Mouse (Mus musculus) forebrain, embryonic 12.5 days (tissue): ENCODE measurements around the gene Mllt10. TPM values are rescaled to one million over a fixed set of nuclear protein-coding genes. Genes with fewer than 3 reads are reported as not detected.
A peak's percentile ranks its signal among the peaks of the same experiment; 100 is the strongest.

ENCODE experiments used
- ATAC-seq: fragments of 200-750 bp; cut with Nextera tagmentation; 2 replicates; pipeline ENCODE4 v1.8.0; 2017; ENCODE audit warnings: moderate TSS enrichment; ENCODE audit not compliant: low FRiP score
- H3K27ac ChIP-seq: fragments of 300-500 bp; sonication (generic); 2 replicates; pipeline ENCODE4 v1.5.1; 2016; ENCODE audit warnings: mild to moderate bottlenecking
- H3K27me3 ChIP-seq: fragments of 300-500 bp; sonication (generic); 2 replicates; pipeline ENCODE4 v1.6.1; 2016; ENCODE audit warnings: mild to moderate bottlenecking
- H3K36me3 ChIP-seq: fragments of 300-500 bp; sonication (generic); replicated peaks from 2 replicates; pipeline ENCODE4 v1.6.1; 2016; ENCODE audit warnings: mild to moderate bottlenecking
- H3K4me1 ChIP-seq: fragments of 300-500 bp; sonication (generic); 2 replicates; pipeline ENCODE4 v1.6.1; 2016
- H3K4me2 ChIP-seq: fragments of 300-500 bp; sonication (generic); 2 replicates; pipeline ENCODE4 v1.6.1; 2016; ENCODE audit warnings: mild to moderate bottlenecking, moderate library complexity
- H3K4me3 ChIP-seq: fragments of 300-500 bp; sonication (generic); replicated peaks from 2 replicates; pipeline ENCODE4 v1.5.1; 2016; ENCODE audit warnings: mild to moderate bottlenecking
- H3K9ac ChIP-seq: fragments of 300-500 bp; sonication (generic); 2 replicates; pipeline ENCODE4 v1.6.1; 2016; ENCODE audit warnings: mild to moderate bottlenecking
- H3K9me3 ChIP-seq: fragments of 300-500 bp; sonication (generic); 2 replicates; pipeline ENCODE4 v1.6.1; 2016
- WGBS: fragments of 180-500 bp; shearing (Covaris S2); methylation state at CpG from one replicate; pipeline ENCODE4 v1.1.7; 2016; 5-methylcytosine and 5-hydroxymethylcytosine counted together
- polyA plus RNA-seq: library from polyadenylated mRNA; unstranded; fragments of >200 nt; fragmentation: Nextera tagmentation; extraction: Ambion mirVana; gene quantifications from 2 replicates; pipeline ENCODE4 v1.2.1, GENCODE M21; 2016

The Mllt10 gene
- polyA plus RNA-seq, 1 experiment from 2014 or later: 76.8 TPM

DNA sequence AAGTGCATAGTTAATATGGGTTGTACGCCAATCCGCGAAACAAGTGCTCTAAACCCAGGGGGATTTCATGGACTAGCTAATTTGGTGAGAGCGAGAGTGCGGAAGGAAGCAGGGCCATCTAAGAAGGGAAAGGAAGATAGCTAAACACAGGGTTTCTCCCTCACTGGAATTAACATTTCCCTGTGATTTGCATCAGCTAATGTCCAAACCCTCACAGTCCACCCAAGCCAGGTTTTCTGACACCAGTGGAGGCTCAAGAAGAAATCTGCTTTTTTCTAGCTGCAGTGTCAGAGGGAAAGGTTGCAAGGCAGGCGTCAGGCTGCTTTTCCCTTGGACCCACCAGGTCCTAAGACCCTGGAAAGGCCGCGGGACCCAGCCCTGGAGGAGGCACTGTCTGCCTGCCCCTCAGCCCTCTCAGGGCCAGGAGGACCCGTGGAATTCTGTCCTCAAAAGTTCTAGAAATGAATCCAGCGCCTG lies 16.1 kb upstream of the Mllt10 start:
- Histone ChIP-seq H3K9me3 (no peaks in the 10 kb centered on the region), H3K9ac (peak overlapping the region; percentile 90), H3K36me3 (no peaks in the 10 kb centered on the region; the same call in 1 of the 2 replicates), H3K27ac (peak overlapping the region; percentile 98), H3K27me3 (no peaks in the 10 kb centered on the region), H3K4me3 (peak overlapping the region; percentile 100), H3K4me2 (peak overlapping the region; percentile 85), H3K4me1 (peaks cover 83% of the 10 kb centered on the region)
- ATAC-seq: no peak
- 13% methylated on average over 10 of the region's 10 CpGs for WGBS

DNA sequence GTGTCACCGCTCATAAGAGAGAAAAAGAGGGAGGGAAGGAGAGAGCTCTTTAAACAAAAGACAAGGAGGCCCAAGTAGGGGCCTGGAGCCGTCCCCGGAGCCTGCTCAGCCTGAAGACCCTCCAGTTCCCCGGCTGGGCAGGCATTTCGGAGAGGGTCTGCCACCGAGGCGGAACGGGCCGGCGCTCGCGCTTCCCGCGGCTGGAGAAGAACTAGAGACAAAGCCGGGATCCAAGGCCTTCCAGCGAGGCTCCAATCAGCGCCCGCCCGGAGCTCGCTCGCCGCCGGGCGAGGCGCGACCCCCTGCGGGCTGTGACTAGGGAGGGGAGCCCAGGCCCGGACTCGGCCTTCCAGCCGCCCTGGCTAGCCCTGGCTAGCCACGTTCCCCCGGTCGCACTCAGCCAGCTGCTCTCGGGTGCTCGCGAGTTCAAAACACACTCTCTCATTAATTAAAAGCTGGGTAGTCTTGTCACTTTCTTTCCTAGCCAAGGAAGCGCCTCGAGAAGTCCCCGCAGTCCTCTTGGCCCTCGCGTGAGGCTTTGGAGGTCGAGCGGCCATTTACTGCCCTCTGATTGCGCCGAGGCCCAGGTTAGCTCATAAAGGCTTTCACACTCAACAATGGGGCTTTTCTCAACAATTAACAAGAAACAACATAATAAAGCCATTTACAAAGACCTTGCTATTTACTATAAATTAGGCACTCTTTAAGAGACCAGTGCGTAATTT lies 15.3 kb upstream of the Mllt10 start:
- ATAC-seq: peak; percentile 55
- Histone ChIP-seq H3K4me2 (peak overlapping the region; percentile 85), H3K9ac (peak overlapping the region; percentile 90), H3K4me3 (peak overlapping the region; percentile 100), H3K36me3 (no peaks in the 10 kb centered on the region; the same call in 1 of the 2 replicates), H3K9me3 (no peaks in the 10 kb centered on the region), H3K4me1 (peaks cover 78% of the 10 kb centered on the region), H3K27ac (peak overlapping the region; percentile 98), H3K27me3 (no peaks in the 10 kb centered on the region)
- WGBS: under 1% methylated on average over 46 of the region's 46 CpGs

DNA sequence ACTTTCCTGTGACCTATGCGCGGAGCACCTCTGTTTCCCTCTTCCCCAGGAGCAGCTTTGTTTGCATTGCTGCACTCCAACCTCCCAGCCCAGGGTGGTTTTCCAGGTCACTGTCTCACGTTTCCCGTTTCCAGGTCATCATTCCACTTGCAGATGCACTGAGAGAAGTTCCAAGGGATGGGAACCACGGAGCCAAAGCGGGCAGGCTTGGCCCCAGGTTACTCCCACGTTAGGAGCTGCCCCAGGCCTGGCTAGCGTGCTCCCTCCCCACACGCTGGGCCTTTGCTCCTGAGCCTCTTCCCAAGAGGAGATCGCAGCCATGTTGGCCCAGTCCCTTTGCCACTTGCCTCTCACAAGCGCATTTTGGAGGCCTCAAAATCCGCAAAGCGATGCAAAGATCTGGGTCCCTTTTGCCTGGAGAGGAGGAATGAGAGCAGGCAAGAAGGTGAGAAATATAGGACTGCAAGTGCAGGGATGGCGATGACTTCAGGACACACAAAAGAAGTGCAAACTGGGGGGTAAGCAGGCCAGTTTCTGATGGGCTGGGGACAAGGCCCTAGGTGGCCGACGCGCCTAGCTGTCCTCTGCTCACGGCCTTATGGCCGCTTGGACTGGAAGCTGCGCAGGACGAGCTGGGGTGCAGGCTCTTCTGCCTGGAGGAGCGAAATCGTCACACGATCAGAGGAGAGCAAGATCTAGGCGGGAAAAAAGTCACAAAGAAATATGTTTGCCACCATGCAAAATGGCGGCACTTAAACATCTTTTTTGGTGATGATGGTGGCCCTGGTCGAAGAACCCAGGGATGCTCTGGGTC lies 14.5 kb upstream of the Mllt10 start:
- Histone ChIP-seq H3K27ac (peak overlapping the region; percentile 98), H3K4me2 (peak overlapping the region; percentile 85), H3K4me1 (peaks cover 71% of the 10 kb centered on the region), H3K27me3 (no peaks in the 10 kb centered on the region), H3K9ac (peak overlapping the region; percentile 90), H3K4me3 (peak overlapping the region; percentile 100), H3K36me3 (no peaks in the 10 kb centered on the region; the same call in 1 of the 2 replicates), H3K9me3 (no peaks in the 10 kb centered on the region)
- ATAC-seq: peak; percentile 45
- WGBS: 2% methylated on average over 27 of the region's 27 CpGs

DNA sequence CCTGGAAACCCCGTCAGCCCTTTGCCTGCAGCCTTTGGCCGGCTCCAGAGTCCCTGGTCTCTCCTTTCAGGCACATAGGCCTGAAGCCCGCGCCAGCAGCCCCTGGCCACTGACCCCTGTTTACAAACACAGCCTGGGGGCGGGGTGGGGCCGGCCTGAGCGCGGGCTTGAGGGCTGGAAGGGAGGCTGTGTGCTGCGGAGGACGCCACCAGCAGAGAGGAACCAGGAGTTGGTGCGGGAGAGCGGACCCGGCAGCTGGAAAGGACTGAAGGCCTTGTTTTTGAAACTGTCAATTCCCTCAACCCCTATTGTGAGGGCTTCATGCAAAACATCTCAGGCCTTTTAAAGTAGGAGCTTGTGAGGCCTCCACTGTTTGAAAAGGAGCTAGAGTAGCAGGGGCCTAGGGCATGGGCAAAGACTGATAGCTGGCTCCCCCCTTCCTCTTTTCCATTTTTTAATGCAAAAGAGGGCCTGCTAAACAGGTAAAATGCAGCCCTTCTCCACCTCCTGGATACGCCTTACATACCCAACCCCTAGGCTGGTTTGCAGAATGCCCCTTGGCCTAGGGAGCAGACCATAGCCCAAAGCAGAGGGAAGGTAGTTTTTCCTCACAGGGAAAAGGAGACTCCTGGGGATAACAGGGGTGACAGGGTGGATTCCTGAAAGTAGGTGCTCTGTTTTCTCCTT lies 13.7 kb upstream of the Mllt10 start:
- H3K27ac ChIP-seq: peak overlapping the region; percentile 98
- under 1% methylated on average over 14 of the region's 14 CpGs for WGBS

DNA sequence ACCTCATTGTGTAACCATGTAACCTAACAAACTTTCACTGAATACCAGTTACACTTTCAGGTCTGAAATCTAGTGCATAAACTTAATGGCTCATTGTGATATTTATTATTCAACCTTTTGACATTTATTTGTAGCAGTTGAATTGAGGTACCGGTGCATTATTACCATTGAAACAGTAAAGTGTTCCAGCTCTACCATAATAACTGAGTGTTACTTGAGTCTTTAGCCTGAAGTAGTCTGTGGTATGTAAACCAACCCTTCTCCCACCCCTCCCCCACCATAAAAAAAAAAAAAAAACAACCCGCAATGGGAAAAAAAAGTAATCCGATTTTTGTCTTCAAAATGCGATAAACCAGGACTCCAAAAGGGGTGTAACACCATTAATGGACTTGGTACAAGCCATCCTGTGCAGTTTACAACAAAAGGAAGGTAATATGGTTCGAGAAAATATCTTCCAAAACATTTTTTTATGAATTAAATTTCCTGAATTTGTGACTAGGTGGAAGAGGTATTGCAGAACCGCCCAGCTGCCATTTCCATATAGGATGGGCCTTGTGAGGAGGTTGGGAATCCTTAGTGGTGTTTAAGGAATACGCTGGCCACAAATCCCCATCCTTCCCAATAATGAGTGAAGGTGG lies 9.8 kb upstream of the Mllt10 start:
- no peaks in the 10 kb centered on the region for H3K9me3 ChIP-seq
- no peaks in the 10 kb centered on the region; the same call in 1 of the 2 replicates for H3K36me3 ChIP-seq
- under 1% methylated on average over 7 of the region's 7 CpGs for WGBS
- H3K27ac ChIP-seq: peak overlapping the region; percentile 100
- H3K9ac ChIP-seq: peak overlapping the region; percentile 100
- peaks cover 45% of the 10 kb centered on the region for H3K4me1 ChIP-seq
- peak overlapping the region; percentile 100 for H3K4me3 ChIP-seq
- H3K27me3 ChIP-seq: no peaks in the 10 kb centered on the region
- ATAC-seq: no peak
- peak overlapping the region; percentile 85 for H3K4me2 ChIP-seq

More for the DNA sequence above, 13.7 kb upstream of the Mllt10 start:
- Histone ChIP-seq H3K4me2 (peak overlapping the region; percentile 85), H3K36me3 (no peaks in the 10 kb centered on the region; the same call in 1 of the 2 replicates), H3K4me3 (peak overlapping the region; percentile 100), H3K9me3 (no peaks in the 10 kb centered on the region), H3K4me1 (peaks cover 69% of the 10 kb centered on the region), H3K27me3 (no peaks in the 10 kb centered on the region), H3K9ac (peak overlapping the region; percentile 90)
- peak; percentile 91 for ATAC-seq

DNA sequence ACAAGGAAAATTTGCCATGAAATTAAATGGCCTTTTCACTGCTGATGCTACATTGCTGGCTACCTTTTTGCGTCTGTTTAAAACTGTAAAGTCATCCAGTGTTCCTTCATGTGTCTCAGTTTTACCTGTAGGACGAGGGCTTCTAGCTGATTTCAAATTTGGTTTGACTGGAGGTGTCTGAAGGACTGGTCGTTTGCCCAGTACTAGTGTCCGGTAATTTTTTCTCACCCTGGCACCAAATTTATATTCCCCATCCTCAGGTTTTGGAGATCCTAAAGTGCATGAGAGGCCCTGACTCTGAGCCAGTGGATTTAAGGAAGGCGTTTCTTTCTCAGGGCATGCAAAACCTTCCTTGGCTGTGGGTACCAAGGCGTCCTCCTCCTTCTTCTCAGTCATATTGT lies 9.3 kb upstream of the Mllt10 start:
- Histone ChIP-seq H3K27me3 (no peaks in the 10 kb centered on the region), H3K36me3 (no peaks in the 10 kb centered on the region), H3K9ac (peak overlapping the region; percentile 100), H3K4me2 (peak overlapping the region; percentile 85), H3K27ac (peak overlapping the region; percentile 100), H3K4me3 (peak overlapping the region; percentile 100), H3K4me1 (peaks cover 44% of the 10 kb centered on the region), H3K9me3 (no peaks in the 10 kb centered on the region)
- WGBS: 3% methylated on average over 6 of the region's 6 CpGs
- no peak for ATAC-seq

DNA sequence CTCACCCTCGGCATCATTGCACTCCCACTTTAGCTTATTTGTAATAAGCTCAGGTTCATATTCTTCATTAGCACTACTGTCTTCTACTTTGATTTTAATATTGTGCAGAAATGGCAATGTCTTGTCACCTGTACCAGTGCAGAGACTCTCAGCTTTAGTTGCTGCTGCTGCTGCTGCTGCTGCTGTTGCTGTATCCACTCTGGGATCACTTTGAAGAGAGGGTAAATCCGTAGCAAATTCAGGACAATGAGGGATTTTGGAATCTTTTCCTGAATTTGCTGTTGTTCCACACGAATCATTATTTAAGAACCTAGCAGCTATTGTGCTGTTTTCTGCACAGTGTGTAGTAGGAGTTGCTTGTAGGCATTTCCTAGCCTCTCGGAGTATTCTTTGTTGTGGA lies 8.9 kb upstream of the Mllt10 start:
- 0% methylated on average over 4 of the region's 4 CpGs for WGBS
- H3K4me1 ChIP-seq: peaks cover 43% of the 10 kb centered on the region

DNA sequence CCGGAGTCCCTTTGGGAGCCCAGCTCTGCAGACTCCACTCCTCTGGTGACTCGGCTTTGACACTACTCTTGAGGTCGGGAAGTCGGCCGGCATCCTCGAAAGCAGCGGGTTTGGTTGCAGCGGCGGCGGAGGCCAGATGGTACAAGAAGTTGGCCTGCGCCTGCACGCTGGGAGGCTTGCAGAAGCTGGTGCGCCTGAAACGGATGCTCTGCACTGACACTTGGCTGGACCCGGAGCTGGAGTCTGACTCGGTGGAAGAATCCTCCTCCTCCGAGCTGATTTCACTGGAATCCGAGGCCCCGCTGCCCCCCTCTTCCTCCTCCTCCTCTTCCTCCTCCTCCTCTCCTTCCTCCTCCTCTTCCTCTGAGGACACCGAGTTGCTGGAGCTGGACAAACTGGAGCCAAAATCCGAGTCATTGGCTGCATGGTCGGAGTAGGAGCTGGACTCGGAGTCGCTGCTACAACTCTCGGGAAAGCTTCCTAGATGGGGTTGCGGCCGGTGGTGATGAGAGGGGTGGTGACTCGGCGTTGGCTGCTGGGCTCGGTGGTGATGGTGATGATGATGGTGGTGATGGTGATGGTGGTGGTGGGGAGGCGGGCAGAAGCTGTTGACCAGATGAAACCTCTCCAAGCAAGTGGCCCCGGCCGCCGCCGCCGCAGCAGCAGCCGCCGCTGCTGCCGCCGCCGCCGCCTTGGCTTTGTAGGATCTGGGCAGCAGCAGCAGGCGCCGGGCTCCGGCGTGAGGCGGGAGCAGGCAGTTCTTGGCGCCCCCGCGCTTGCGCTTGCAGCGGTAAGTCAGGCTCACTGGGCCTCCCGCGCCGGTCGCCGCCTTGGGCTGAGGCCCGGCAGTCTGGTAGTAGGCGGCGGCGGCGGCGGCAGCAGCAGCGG lies 8.0 kb upstream of the Mllt10 start:
- no peak for ATAC-seq
- Histone ChIP-seq H3K4me1 (peaks cover 44% of the 10 kb centered on the region), H3K9me3 (no peaks in the 10 kb centered on the region), H3K4me2 (peak overlapping the region; percentile 85), H3K27me3 (no peaks in the 10 kb centered on the region), H3K27ac (peak overlapping the region; percentile 100), H3K4me3 (peak overlapping the region; percentile 100), H3K9ac (peak overlapping the region; percentile 100), H3K36me3 (no peaks in the 10 kb centered on the region)
- WGBS: under 1% methylated on average over 60 of the region's 64 CpGs

More for the DNA sequence above, 8.9 kb upstream of the Mllt10 start:
- Histone ChIP-seq H3K27ac (peak overlapping the region; percentile 100), H3K9me3 (no peaks in the 10 kb centered on the region), H3K4me2 (peak overlapping the region; percentile 85), H3K36me3 (no peaks in the 10 kb centered on the region), H3K4me3 (peak overlapping the region; percentile 100), H3K27me3 (no peaks in the 10 kb centered on the region), H3K9ac (peak overlapping the region; percentile 100)
- no peak for ATAC-seq

DNA sequence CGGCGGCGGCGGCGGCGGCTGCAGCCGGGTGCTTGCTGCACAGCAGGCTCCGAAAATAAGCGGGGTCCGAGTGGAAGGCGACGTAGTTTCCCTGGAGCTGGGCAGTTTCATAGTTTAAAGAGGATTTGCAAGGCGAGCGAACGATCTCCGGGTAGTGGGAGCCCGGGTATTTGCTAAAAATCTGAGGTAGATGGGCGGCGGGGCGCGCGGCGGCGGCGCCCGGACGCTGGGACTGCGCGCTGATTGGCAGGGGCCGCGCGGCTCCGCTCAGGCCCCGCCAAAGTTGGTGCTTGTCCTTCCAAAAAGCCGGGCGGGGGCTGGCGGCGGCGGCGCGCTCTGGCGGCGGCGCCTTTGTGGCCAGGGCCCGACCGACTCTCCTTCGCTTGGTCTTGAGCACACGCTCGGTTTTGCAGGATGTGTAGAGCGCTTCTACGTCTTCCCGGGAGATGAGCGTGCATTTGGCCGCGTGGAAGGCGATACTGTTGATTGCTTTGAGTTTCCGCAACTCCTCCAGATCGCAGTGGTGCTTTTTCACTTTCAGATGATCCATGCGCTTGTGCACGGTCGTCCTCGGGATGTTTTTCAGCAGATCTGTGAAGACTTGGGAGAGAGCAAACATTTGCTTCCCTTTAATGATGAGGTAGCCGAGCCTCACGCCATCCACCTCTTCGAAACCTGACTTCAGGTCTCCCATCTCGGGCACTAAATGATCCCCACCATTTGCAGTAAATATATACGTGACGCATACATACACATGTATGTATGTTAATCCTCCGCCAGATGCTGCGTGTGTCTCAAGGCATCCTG lies 7.2 kb upstream of the Mllt10 start:
- Histone ChIP-seq H3K4me2 (peak overlapping the region; percentile 85), H3K27ac (peak overlapping the region; percentile 100), H3K36me3 (no peaks in the 10 kb centered on the region), H3K27me3 (no peaks in the 10 kb centered on the region), H3K9me3 (no peaks in the 10 kb centered on the region), H3K4me3 (peak overlapping the region; percentile 100), H3K9ac (peak overlapping the region; percentile 100), H3K4me1 (peaks cover 42% of the 10 kb centered on the region)
- peak; percentile 60 for ATAC-seq
- under 1% methylated on average over 70 of the region's 70 CpGs for whole genome bisulfite sequencing

DNA sequence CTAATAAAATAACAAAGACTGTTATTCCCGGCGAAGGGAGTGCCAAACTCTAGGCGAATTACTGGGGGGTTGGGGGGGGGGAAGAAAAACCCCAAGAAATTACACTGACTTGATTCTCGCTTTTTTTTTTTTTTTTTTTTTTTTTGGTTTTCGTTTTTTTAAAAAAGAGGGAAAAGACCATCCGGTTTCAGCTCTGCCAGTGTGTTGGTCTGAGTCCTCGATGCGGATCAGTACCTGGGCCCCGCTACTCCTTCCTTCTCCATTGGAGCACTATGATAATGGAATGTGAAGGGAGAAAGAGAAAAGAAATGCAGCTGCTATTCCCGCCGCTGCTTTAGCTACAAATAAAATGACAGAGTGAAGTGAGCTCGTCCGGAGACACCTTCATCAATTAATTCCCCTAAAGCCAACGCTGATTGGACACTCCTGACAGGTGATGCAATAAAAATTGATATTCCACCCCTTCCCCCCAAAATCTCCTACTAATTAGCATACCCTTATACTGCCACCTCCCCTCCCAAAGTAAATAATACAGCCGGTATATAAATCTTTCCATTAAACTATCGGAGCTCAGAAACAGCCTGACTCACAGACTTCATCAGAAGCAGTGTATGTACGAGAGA lies 6.5 kb upstream of the Mllt10 start, which contains the start of gene Skida1:
Gene Skida1, minus strand, starts transcription at position 599 of the 623 bp plus-strand sequence.
- Histone ChIP-seq H3K27me3 (no peaks in the 10 kb centered on the region), H3K27ac (peak within 1 kb of the TSS; percentile 100), H3K9me3 (no peaks in the 10 kb centered on the region), H3K4me1 (peaks cover 41% of the 10 kb centered on the region), H3K4me2 (peak within 1 kb of the TSS; percentile 85), H3K4me3 (peak within 1 kb of the TSS; percentile 100), H3K9ac (peak within 1 kb of the TSS; percentile 100), H3K36me3 (no peaks in the 10 kb centered on the region)
- 0% methylated on average over 17 of the region's 17 CpGs for WGBS
- peak; percentile 57 for ATAC-seq
